Mouse (Mus musculus) CD4-positive helper T cell, adult 2 months (primary cell): Measurements from ENCODE around the gene Cep112.
"Not testable (repeated sequence)": the region's sequence is repeated elsewhere in the genome, so short reads cannot be mapped to it uniquely, and the experiment has no call there.

Source experiments
- DNase-seq: peaks from one replicate; pipeline ENCODE4 v3.0.0-alpha.2; 2012; ENCODE audit warnings: low read depth, missing footprints, low spot score

Gene Cep112

GRCm38 (mm10) chr11:108798398-108798797, 373.4 kb downstream of the Cep112 start:
- no peak for DNase-seq

GRCm38 (mm10) chr11:108799695-108800094, 374.7 kb downstream of the Cep112 start:
- no peak for DNase-seq

- DNase-seq: no peak
Measured at GRCm38 (mm10) chr11:108804030-108804429, 379.0 kb downstream of the Cep112 start.

- no peak for DNase-seq
Measured at GRCm38 (mm10) chr11:108805947-108806346, 381.0 kb downstream of the Cep112 start.

- DNase-seq: no peak
Measured at GRCm38 (mm10) chr11:108809626-108810025, 384.6 kb downstream of the Cep112 start.

GRCm38 (mm10) chr11:108821771-108822170, 396.8 kb downstream of the Cep112 start:
- no peak for DNase-seq

GRCm38 (mm10) chr11:108822257-108822656, 397.3 kb downstream of the Cep112 start:
- no peak for DNase-seq

- DNase-seq: no peak
Measured at GRCm38 (mm10) chr11:108827321-108827720, 402.3 kb downstream of the Cep112 start.

GRCm38 (mm10) chr11:108828374-108829025, 403.5 kb downstream of the Cep112 start:
- DNase-seq: no peak

- no peak for DNase-seq
Measured at GRCm38 (mm10) chr11:108836706-108837105, 411.7 kb downstream of the Cep112 start.

GRCm38 (mm10) chr11:108840195-108840594, 415.2 kb downstream of the Cep112 start:
- DNase-seq: no peak

- DNase-seq: no peak
Measured at GRCm38 (mm10) chr11:108842765-108843164, 417.8 kb downstream of the Cep112 start.

GRCm38 (mm10) chr11:108845971-108846370, 421.0 kb downstream of the Cep112 start:
- DNase-seq: no peak

- no peak for DNase-seq
Measured at GRCm38 (mm10) chr11:108846479-108846878, 421.5 kb downstream of the Cep112 start.

- DNase-seq: no peak
Measured at GRCm38 (mm10) chr11:108851771-108852170, 426.8 kb downstream of the Cep112 start.

GRCm38 (mm10) chr11:108857254-108857653, 432.3 kb downstream of the Cep112 start:
- DNase-seq: no peak

GRCm38 (mm10) chr11:108857678-108858338, 432.8 kb downstream of the Cep112 start:
- no peak for DNase-seq

- DNase-seq: no peak
Measured at GRCm38 (mm10) chr11:108858339-108858804, 433.4 kb downstream of the Cep112 start.

GRCm38 (mm10) chr11:108858846-108859245, 433.9 kb downstream of the Cep112 start:
- no peak for DNase-seq

GRCm38 (mm10) chr11:108862360-108862759, 437.4 kb downstream of the Cep112 start:
- no peak for DNase-seq

- DNase-seq: no peak
Measured at GRCm38 (mm10) chr11:108865746-108866145, 440.8 kb downstream of the Cep112 start.

GRCm38 (mm10) chr11:108867538-108867937, 442.5 kb downstream of the Cep112 start:
- DNase-seq: no peak

GRCm38 (mm10) chr11:108871284-108871683, 446.3 kb downstream of the Cep112 start:
- DNase-seq: not testable (repeated sequence)
